Mouse (Mus musculus) embryonic facial prominence, embryonic 13.5 days (tissue): Measurements from ENCODE around the gene Camp. TPM values are rescaled to one million over a fixed set of nuclear protein-coding genes. Genes with fewer than 3 reads are reported as not detected.

ENCODE experiments used
- ATAC-seq: fragments of 200-750 bp; cut with Nextera tagmentation; 2 replicates; pipeline ENCODE4 v1.8.0; 2017; ENCODE audit warnings: low read depth; ENCODE audit not compliant: insufficient number of reproducible peaks, insufficient read depth, low FRiP score, low TSS enrichment
- H3K27ac ChIP-seq: fragments of 300-500 bp; sonication (generic); 2 replicates; pipeline ENCODE4 v1.5.1; 2015; ENCODE audit warnings: moderate library complexity, mild to moderate bottlenecking, inconsistent platforms
- H3K27me3 ChIP-seq: fragments of 300-500 bp; sonication (generic); 2 replicates; pipeline ENCODE4 v1.6.1; 2015; ENCODE audit warnings: mild to moderate bottlenecking, inconsistent platforms
- H3K36me3 ChIP-seq: fragments of 300-500 bp; sonication (generic); 2 replicates; pipeline ENCODE4 v1.6.1; 2015; ENCODE audit warnings: mild to moderate bottlenecking, inconsistent platforms
- H3K4me1 ChIP-seq: fragments of 300-500 bp; sonication (generic); 2 replicates; pipeline ENCODE4 v1.6.1; 2015; ENCODE audit warnings: inconsistent platforms
- H3K4me2 ChIP-seq: fragments of 300-500 bp; sonication (generic); 2 replicates; pipeline ENCODE4 v1.6.1; 2015; ENCODE audit warnings: moderate library complexity, mild to moderate bottlenecking, inconsistent platforms
- H3K4me3 ChIP-seq: fragments of 300-500 bp; sonication (generic); 2 replicates; pipeline ENCODE4 v1.5.1; 2015; ENCODE audit warnings: mild to moderate bottlenecking, inconsistent platforms
- H3K9ac ChIP-seq: fragments of 300-500 bp; sonication (generic); 2 replicates; pipeline ENCODE4 v1.6.1; 2015; ENCODE audit warnings: mild to moderate bottlenecking, inconsistent platforms
- H3K9me3 ChIP-seq: fragments of 300-500 bp; sonication (generic); 2 replicates; pipeline ENCODE4 v1.6.1; 2016; ENCODE audit warnings: inconsistent platforms
- WGBS: fragments of 180-500 bp; shearing (Covaris S2); methylation state at CpG from one replicate; pipeline ENCODE4 v1.1.7; 2015; ENCODE audit warnings: mixed read lengths; 5-methylcytosine and 5-hydroxymethylcytosine counted together
- polyA plus RNA-seq: library from polyadenylated mRNA; unstranded; fragments of >200 nt; fragmentation: Nextera tagmentation; extraction: Ambion mirVana; gene quantifications from 2 replicates; pipeline ENCODE4 v1.2.1, GENCODE M21; 2015

Camp gene
- polyA plus RNA-seq = 0.76 and 3.4 TPM in 2 replicates

DNA sequence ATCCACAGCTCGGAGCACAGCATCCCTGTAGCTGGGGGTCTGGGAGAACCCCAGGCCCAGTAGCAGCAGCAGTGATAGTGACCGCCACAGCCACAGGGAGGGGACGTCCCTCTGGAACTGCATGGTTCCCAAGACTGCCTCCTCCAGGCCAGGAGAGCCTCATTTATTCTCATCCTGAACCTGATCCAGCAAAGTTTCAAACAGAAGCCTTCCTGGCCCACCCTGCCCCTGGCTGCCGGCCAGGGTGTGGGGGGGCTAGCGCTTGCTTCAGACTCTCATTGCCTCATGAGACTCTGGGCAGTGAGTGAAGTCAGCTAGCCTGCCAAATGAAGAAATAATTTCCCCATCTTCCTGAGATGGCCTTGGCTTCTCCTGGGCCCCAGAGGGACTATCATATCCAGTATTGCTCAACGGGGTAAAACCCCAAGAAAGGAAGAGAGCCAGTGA is at the start of gene Camp:
Gene Camp, minus strand, starts transcription at position 306 of the 447 bp plus-strand sequence.
- H3K27me3 ChIP-seq = no peaks in the 10 kb centered on the region
- WGBS = 66% methylated on average over 6 of the region's 6 CpGs
- no peak within 1 kb of the TSS for H3K27ac ChIP-seq
- peaks cover 6% of the 10 kb centered on the region for H3K4me1 ChIP-seq
- ATAC-seq = no peak
- no peak within 1 kb of the TSS for H3K4me3 ChIP-seq
- no peak within 1 kb of the TSS for H3K9ac ChIP-seq
- H3K9me3 ChIP-seq = no peaks in the 10 kb centered on the region
- peaks cover 5% of the 10 kb centered on the region for H3K36me3 ChIP-seq
- H3K4me2 ChIP-seq = no peak within 1 kb of the TSS

DNA sequence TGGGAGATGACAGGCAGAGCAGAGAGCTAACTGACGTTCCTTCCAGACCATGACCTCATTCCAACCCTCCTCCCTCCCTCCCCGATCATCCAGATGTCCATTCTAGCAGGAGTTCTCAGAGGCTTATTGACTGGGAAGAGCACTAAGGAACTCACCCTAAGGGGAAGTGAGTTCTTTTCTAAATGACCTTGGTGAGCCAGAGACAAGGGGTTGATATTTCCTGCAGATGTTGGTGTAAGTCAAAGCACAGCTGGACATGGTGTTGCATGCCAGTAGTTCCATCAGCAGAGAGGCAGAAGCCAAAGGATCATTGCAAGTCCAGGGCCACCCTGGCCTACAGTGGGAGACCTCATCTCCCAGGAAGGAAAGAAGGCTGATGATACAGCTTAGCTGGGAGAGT is 48.6 kb upstream of the Camp start:
- H3K36me3 ChIP-seq = peaks cover 21% of the 10 kb centered on the region
- H3K9ac ChIP-seq = no peak overlapping the region
- no peak for ATAC-seq
- no peak overlapping the region for H3K27ac ChIP-seq
- H3K9me3 ChIP-seq = no peaks in the 10 kb centered on the region
- WGBS = 26% methylated on average over 2 of the region's 2 CpGs
- peaks cover 8% of the 10 kb centered on the region for H3K4me1 ChIP-seq
- H3K27me3 ChIP-seq = no peaks in the 10 kb centered on the region
- H3K4me2 ChIP-seq = no peak overlapping the region
- no peak overlapping the region for H3K4me3 ChIP-seq

DNA sequence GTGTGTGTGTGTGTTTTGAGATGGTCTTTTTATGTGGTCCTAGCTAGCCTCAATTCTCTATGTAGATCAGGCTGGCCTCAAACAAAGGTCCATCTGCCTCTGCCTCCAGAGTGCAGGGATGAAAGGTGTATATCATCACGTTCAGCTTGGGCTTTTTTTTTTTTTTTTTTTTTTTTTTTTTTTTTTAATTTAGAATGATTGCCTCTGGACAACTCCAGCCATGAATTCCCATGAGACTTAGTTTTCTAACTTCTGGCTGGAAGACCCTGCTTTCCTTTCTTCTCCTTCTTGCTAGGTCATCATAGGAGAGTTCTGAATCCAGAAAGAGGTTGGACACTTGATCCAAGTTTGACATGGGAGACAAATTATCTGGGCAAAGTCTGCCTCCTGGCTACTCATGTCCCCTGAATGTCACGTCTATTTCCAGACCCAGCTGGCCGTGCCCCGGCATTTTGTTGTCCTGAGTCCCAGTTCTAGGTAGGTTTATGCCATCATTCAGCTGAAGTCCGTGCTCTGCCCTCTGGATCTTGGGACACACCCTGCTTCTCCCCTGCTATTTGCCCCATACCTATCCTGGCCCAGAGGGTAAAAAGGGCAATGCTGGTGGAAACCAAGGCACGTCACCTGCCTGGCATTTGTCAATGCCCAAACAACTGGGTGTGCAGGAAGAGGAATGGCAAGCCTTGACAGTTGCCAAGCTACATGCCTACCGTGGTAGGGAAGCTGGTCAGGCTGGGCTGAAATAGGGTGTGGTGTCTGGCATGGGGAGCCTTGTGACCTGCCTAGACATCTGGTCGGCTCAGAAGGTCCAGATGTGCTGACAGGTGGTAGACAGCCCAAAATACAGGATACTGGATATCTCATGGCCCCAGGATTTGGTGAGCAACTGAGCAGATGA is 47.1 kb upstream of the Camp start:
- no peak overlapping the region for H3K9ac ChIP-seq
- no peaks in the 10 kb centered on the region for H3K9me3 ChIP-seq
- H3K4me2 ChIP-seq = no peak overlapping the region
- ATAC-seq = no peak
- H3K27ac ChIP-seq = no peak overlapping the region
- H3K36me3 ChIP-seq = peaks cover 35% of the 10 kb centered on the region
- no peaks in the 10 kb centered on the region for H3K27me3 ChIP-seq
- 78% methylated on average over 8 of the region's 8 CpGs for WGBS
- H3K4me3 ChIP-seq = no peak overlapping the region
- peaks cover 8% of the 10 kb centered on the region for H3K4me1 ChIP-seq

DNA sequence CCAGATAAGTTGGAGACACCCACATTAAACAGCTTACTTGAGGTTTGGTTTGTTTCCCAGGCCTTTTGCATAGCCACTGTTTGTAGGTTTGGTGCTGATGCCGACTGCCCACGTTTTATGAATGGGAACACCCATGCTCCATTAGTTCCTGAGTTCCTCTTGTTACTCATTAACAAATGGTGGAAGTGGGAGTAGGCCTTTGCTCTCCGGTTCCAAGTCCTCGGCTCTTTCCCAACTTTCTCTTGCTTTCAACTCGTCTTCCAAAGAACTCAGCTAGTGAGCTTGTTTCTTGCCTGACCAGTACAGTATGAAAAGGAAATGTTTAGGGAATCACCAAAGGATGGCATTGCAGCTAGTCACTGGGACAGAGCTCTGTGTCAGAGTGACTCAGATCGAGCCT is 46.2 kb upstream of the Camp start:
- H3K4me1 ChIP-seq = peaks cover 8% of the 10 kb centered on the region
- H3K9ac ChIP-seq = no peak overlapping the region
- no peaks in the 10 kb centered on the region for H3K27me3 ChIP-seq
- no peak for ATAC-seq
- WGBS = 87% methylated on average over 6 of the region's 6 CpGs
- H3K36me3 ChIP-seq = peaks cover 45% of the 10 kb centered on the region
- H3K4me3 ChIP-seq = no peak overlapping the region
- no peaks in the 10 kb centered on the region for H3K9me3 ChIP-seq
- no peak overlapping the region for H3K4me2 ChIP-seq
- H3K27ac ChIP-seq = no peak overlapping the region

DNA sequence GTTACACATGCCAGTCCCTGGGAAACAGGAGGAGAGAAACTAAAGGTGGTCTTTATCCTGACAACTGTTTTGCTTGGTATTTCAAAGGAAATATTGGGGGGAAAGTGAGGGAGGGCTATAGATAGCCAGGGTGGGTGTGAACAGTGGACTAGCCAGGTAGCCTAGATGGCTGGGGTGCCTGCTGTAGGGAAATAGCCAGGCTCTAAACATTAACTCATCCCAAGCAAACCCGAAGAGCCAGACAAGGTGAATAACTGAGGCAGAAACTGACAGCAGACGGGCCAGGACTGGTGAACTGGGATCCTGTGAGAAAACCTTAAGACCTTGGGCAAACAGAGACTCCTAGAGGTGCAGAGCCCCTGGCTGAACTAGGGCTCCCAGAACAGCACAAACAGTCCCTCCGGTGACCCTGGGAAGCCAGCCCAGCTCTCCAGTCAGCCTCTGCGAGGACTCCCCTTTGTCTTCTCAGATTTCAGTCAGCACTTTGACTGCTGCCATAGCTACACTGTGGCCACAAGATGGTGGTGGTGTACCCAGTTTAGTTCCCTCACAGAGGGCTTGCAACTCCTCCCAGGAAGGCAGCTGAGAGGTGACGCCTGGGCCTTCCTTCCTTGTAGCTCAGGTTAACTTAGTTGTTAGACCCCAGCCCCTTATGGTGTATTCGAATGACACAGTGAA is 45.1 kb upstream of the Camp start:
- ATAC-seq = peak; percentile 83
- Histone ChIP-seq H3K27me3 (no peaks in the 10 kb centered on the region), H3K27ac (peak overlapping the region; percentile 88), H3K4me1 (peaks cover 8% of the 10 kb centered on the region), H3K36me3 (peaks cover 55% of the 10 kb centered on the region), H3K9ac (peak overlapping the region; percentile 49; the same call in 1 of the 2 replicates), H3K4me2 (no peak overlapping the region), H3K4me3 (no peak overlapping the region), H3K9me3 (no peaks in the 10 kb centered on the region)
- WGBS = 24% methylated on average over 6 of the region's 6 CpGs

DNA sequence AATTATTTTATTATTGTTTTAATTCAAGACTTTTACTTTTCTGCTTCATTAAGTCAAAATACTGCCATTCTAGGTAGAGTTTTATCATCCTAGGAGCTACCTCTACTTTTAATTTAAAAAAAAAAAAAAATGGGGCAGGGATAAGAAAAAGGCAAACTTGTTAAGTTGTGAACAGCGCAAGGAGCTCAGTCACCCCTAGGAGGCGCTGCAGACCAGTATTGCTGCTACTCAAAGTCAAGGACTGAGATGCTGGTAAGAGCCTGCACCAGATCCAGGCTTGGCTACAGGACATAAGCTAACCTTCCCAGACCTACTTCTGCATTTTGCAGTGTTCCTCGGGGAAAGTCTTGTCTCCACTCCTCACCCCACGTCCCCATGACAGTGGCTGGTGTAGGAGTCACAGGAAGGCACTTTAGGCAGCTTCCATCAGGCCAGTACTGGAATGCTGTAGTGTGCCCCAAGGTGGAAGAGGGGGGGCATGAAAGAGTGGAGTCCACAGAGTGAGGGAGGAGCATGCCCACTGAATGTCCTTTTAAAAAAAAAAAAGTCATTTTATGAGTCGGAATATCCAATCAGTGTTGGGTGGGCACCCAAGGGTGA is 43.3 kb upstream of the Camp start:
- Histone ChIP-seq H3K27ac (no peak overlapping the region), H3K9ac (no peak overlapping the region), H3K4me1 (peaks cover 8% of the 10 kb centered on the region), H3K36me3 (peaks cover 73% of the 10 kb centered on the region), H3K4me3 (no peak overlapping the region), H3K27me3 (no peaks in the 10 kb centered on the region), H3K4me2 (no peak overlapping the region), H3K9me3 (no peaks in the 10 kb centered on the region)
- 67% methylated on average over 5 of the region's 5 CpGs for WGBS
- no peak for ATAC-seq

DNA sequence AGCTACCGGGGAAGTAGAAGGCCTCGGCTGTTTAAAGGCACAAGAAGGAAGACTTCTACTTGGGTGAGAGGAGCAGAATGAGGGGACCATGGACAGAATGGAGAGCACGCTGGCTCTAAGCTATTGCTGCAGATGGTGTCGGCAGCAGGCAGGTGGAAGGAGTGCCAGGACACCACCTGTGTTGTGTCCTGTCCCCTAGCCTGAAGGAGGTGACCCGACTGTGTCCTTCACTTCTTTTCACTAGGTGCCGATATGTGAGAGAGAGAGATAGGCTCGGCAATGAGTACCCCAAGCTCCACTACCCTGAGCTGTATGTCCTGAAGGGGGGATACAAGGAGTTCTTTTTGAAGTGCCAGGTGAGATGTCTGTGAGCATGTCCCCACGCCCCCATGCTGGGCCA is 42.1 kb upstream of the Camp start:
- Histone ChIP-seq H3K4me3 (no peak overlapping the region), H3K4me2 (no peak overlapping the region), H3K9me3 (no peaks in the 10 kb centered on the region), H3K27me3 (no peaks in the 10 kb centered on the region), H3K4me1 (peaks cover 8% of the 10 kb centered on the region), H3K27ac (no peak overlapping the region), H3K9ac (no peak overlapping the region), H3K36me3 (peaks cover 81% of the 10 kb centered on the region)
- 93% methylated on average over 8 of the region's 8 CpGs for WGBS
- ATAC-seq = no peak

DNA sequence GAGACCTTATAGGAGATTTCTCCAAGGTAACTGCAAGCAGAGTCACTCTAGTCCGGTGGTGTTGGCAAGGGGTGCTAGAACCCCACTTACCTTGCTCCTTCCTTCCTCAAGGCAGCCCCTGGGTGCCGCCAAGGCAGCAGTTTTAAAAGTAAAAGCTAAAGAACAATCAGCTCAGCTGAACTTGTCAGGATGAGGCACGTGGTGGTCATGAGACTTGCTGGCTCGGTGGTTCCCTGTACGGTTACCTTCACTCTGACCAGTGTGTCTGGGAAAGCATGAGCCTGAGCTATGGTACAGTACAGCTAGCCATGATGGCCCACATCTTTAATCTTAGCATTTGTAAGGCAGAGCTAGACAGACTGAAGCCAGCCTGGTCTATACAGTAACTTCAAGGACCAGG is 37.9 kb upstream of the Camp start:
- H3K9me3 ChIP-seq = no peaks in the 10 kb centered on the region
- no peak overlapping the region for H3K9ac ChIP-seq
- no peak overlapping the region for H3K27ac ChIP-seq
- H3K27me3 ChIP-seq = no peaks in the 10 kb centered on the region
- ATAC-seq = no peak
- no peak overlapping the region for H3K4me3 ChIP-seq
- H3K4me1 ChIP-seq = no peaks in the 10 kb centered on the region
- 89% methylated on average over 5 of the region's 5 CpGs for WGBS
- no peak overlapping the region for H3K4me2 ChIP-seq
- peaks cover 98% of the 10 kb centered on the region for H3K36me3 ChIP-seq

DNA sequence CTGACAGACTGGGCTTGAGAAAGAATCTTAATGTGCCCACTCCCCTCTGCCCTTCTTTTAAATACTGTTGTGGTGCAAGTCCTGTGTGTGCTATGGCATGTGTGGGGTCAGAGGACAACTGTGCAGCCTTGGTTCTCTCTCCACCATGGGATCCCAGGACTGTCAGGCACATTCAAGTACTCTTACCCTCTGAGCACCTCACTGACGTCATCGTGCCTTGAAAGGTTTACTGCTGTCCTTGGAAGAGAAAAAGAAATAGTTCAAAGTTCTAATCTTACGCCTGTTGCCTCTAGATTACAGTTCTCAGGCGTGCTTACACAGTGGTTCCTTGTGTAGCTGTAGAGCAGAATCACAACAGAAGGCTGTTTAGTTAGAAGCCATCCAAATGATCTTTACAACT is 36.8 kb upstream of the Camp start:
- H3K4me2 ChIP-seq = no peak overlapping the region
- WGBS = 85% methylated on average over 4 of the region's 4 CpGs
- no peaks in the 10 kb centered on the region for H3K4me1 ChIP-seq
- H3K9me3 ChIP-seq = no peaks in the 10 kb centered on the region
- ATAC-seq = no peak
- H3K27ac ChIP-seq = no peak overlapping the region
- H3K27me3 ChIP-seq = no peaks in the 10 kb centered on the region
- no peak overlapping the region for H3K9ac ChIP-seq
- H3K4me3 ChIP-seq = no peak overlapping the region
- peaks cover 98% of the 10 kb centered on the region for H3K36me3 ChIP-seq

DNA sequence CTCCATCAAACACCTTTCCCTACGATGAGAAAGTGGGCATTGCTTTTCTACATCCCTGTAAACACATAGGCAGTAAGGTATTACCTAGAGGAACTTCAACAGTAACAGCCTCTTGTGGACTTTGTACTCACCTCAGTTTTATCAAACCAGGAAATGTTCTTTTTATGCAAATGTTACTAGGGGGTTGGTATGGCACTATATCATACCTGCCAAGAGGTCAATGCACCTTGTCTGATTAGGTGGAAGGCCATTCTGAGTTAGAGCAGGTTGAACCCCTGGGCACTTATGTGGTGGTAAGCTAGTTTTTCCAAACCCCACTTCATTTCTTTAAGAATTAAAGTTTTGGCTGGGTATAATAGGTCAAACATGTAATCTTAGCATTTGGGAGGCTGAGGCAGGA is 29.9 kb upstream of the Camp start:
- ATAC-seq = no peak
- no peak overlapping the region for H3K9ac ChIP-seq
- H3K27ac ChIP-seq = no peak overlapping the region
- no peak overlapping the region for H3K4me2 ChIP-seq
- H3K36me3 ChIP-seq = peaks cover 69% of the 10 kb centered on the region
- 97% methylated on average over 1 of the region's 1 CpGs for WGBS
- H3K27me3 ChIP-seq = no peaks in the 10 kb centered on the region
- peaks cover 12% of the 10 kb centered on the region for H3K4me1 ChIP-seq
- H3K4me3 ChIP-seq = no peak overlapping the region
- H3K9me3 ChIP-seq = no peaks in the 10 kb centered on the region

DNA sequence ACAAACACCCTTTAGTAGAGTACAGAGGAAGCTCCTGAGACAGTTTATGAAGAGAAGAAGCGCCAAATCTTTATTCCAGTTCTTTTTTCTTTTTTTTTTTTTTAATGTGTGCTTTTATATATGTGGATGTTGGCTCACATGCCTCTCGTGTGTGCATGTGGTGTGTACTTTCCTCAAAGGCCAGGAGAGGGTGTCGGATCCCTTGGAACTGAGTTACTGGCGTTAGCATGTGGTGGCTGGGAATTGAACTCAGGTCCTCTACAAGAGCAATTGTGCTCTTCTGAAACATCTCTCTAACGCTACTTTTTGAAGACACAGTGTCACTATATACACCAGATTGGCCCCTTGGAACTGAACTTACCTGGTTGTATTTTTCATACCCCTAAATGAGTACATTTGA is 28.2 kb upstream of the Camp start:
- Histone ChIP-seq H3K9ac (peak overlapping the region; percentile 98), H3K4me2 (peak overlapping the region; percentile 82), H3K36me3 (peaks cover 54% of the 10 kb centered on the region), H3K4me1 (peaks cover 12% of the 10 kb centered on the region), H3K9me3 (no peaks in the 10 kb centered on the region), H3K4me3 (peak overlapping the region; percentile 98), H3K27me3 (no peaks in the 10 kb centered on the region), H3K27ac (no peak overlapping the region)
- ATAC-seq = no peak
- 69% methylated on average over 5 of the region's 5 CpGs for WGBS
